Mouse (Mus musculus): ENCODE measurements at regions not wholly inside any gene's neighbourhood (a gene's known extent, or its start where the extent isn't known, plus 50 kb on each side); places are given as distances from the start of the nearest gene placed in this dataset.

GRCm38 (mm10) chr15:65532241-65532640, 517.5 kb upstream of the Gm21961 start:
- TF ChIP-seq CTCF (IDR thresholded peaks at IDR 0.05) (no peak), POLR2A (IDR thresholded peaks at IDR 0.05; ENCODE audit: insufficient read depth, low read depth, low read length) (no peak), EP300 (IDR thresholded peaks at IDR 0.05; ENCODE audit: insufficient read depth, low read depth, low read length) (no peak)

All from heart, adult 2 months (tissue).